Mouse (Mus musculus): ENCODE data around the gene H2-M10.6. TPM values are rescaled to one million over a fixed set of nuclear protein-coding genes. Genes with fewer than 3 reads are reported as not detected.

H2-M10.6 gene
- total RNA-seq, 2 experiments from 2014 or later, result not detected

- DNase-seq (ENCODE audit: low spot score), result no peak
Measured at GRCm38 (mm10) chr17:36840961-36841445, 29.0 kb downstream of the H2-M10.6 start.

GRCm38 (mm10) chr17:36843696-36844095 is 31.7 kb downstream of the H2-M10.6 start:
- DNase-seq (ENCODE audit: low spot score), result no peak

- no peak for DNase-seq (ENCODE audit: low spot score)
Measured at GRCm38 (mm10) chr17:36844286-36844719, 32.3 kb downstream of the H2-M10.6 start.

GRCm38 (mm10) chr17:36844725-36845124 is 32.8 kb downstream of the H2-M10.6 start:
- no peak for DNase-seq (ENCODE audit: low spot score)

- DNase-seq (ENCODE audit: low spot score), result no peak
Measured at GRCm38 (mm10) chr17:36848911-36849310, 36.9 kb downstream of the H2-M10.6 start.

- no peak for DNase-seq (ENCODE audit: low spot score)
Measured at GRCm38 (mm10) chr17:36849992-36850391, 38.0 kb downstream of the H2-M10.6 start.

GRCm38 (mm10) chr17:36851200-36851599 is 39.2 kb downstream of the H2-M10.6 start:
- no peak for DNase-seq (ENCODE audit: low spot score)

- DNase-seq (ENCODE audit: low spot score), result no peak
Measured at GRCm38 (mm10) chr17:36851627-36852026, 39.7 kb downstream of the H2-M10.6 start.

- DNase-seq (ENCODE audit: low spot score), result no peak
Measured at GRCm38 (mm10) chr17:36855484-36855883, 43.5 kb downstream of the H2-M10.6 start.

- no peak for DNase-seq (ENCODE audit: low spot score)
Measured at GRCm38 (mm10) chr17:36856236-36856635, 44.3 kb downstream of the H2-M10.6 start.

GRCm38 (mm10) chr17:36858181-36858580 is 46.2 kb downstream of the H2-M10.6 start:
- no peak for DNase-seq (ENCODE audit: low spot score)

GRCm38 (mm10) chr17:36861680-36862079 is 49.7 kb downstream of the H2-M10.6 start:
- DNase-seq (ENCODE audit: low spot score), result no peak

Other genes with a start within 250 kb of the H2-M10.6 start
- not detected for gene H2-M9, start 169.5 kb upstream of the H2-M10.6 start, total RNA-seq (2021)
- gene H2-M1, start 140.0 kb upstream of the H2-M10.6 start, total RNA-seq (2021), result not detected
- not detected for gene H2-M10.5, start 39.3 kb upstream of the H2-M10.6 start, total RNA-seq (2021)
- 10 to 100 TPM; 18.4 to 18.7 TPM for gene Trim26, start 25.0 kb downstream of the H2-M10.6 start, total RNA-seq (2021)
- not detected for gene Trim15, start 55.0 kb downstream of the H2-M10.6 start, total RNA-seq (2021)
- gene Trim10, start 57.4 kb downstream of the H2-M10.6 start, total RNA-seq (2021), result not detected
- not detected for gene Trim40, start 78.0 kb downstream of the H2-M10.6 start, total RNA-seq (2021)
- not detected for gene Trim31, start 85.9 kb downstream of the H2-M10.6 start, total RNA-seq (2021)
- under 1 TPM; 0.23 to 0.24 TPM for gene Rnf39, start 130.7 kb downstream of the H2-M10.6 start, total RNA-seq (2021)
- gene Ppp1r11, start 139.6 kb downstream of the H2-M10.6 start, total RNA-seq (2021), result 10 to 100 TPM; 58.9 to 65.9 TPM
- 10 to 100 TPM; 21.9 to 22.1 TPM for gene Znrd1, start 146.4 kb downstream of the H2-M10.6 start, total RNA-seq (2021)
- gene Znrd1as, start 146.4 kb downstream of the H2-M10.6 start, total RNA-seq (2021), result 10 to 100 TPM; 26.5 to 26.6 TPM
- under 1 TPM in 1 of 2 experiments, not detected in 1; 0.37 TPM for gene 2410137M14Rik, start 169.1 kb downstream of the H2-M10.6 start, total RNA-seq (2021)
- gene H2-M5, start 177.4 kb downstream of the H2-M10.6 start, total RNA-seq (2021), result not detected
- gene Zfp57, start 189.0 kb downstream of the H2-M10.6 start, total RNA-seq (2021), result not detected
- gene Mog, start 211.2 kb downstream of the H2-M10.6 start, total RNA-seq (2021), result not detected
- gene Gabbr1, start 233.8 kb downstream of the H2-M10.6 start, total RNA-seq (2021), result 1 to 10 TPM; 5.5 to 8.2 TPM

All from gastrocnemius, adult 18-20 months (tissue).